Mouse (Mus musculus): ENCODE measurements around the gene Umad1. TPM values are rescaled to one million over a fixed set of nuclear protein-coding genes. Genes with fewer than 3 reads are reported as not detected.

Umad1 gene
- polyA plus RNA-seq, 1 experiment from 2014 or later, result 24.0 TPM

DNA sequence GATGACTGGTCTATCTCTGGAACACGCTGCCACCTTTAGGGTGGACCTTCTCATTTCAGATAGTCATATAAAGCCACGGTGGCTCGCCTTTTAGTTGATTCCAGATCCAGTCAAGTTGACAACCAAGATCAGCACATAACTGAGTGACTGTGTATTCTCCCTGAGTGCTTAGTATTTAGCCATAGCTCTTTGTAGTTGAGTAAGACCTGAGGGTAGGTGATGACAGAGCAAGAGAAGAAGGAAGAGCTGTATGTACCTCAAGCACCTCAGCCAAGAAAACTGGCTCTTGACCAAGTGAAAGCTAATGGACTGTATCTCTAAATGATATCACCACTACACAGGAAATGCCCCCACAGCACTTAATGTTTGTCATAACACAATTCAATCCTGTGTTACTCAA, 182.7 kb downstream of the Umad1 start:
- 91% methylated on average over 3 of the region's 3 CpGs for WGBS
- Histone ChIP-seq H3K9me3 (ENCODE audit: control insufficient read depth) (no peaks in the 10 kb centered on the region), H3K27ac (ENCODE audit: low read depth, low read length) (no peak overlapping the region), H3K9ac (ENCODE audit: low read depth, low read length) (no peak overlapping the region), H3K4me1 (replicated peaks; ENCODE audit: control insufficient read depth, insufficient read depth, low read length) (no peaks in the 10 kb centered on the region), H3K4me3 (ENCODE audit: low read depth, low read length) (no peak overlapping the region), H3K27me3 (replicated peaks; ENCODE audit: control insufficient read depth, insufficient read depth, low read length) (no peaks in the 10 kb centered on the region), H3K4me2 (replicated peaks; ENCODE audit: low read depth) (no peak overlapping the region), H3K36me3 (ENCODE audit: control insufficient read depth, insufficient read depth) (no peaks in the 10 kb centered on the region)
- no peak for TF ChIP-seq CTCF (IDR thresholded peaks at IDR 0.05; ENCODE audit: low read depth)
- ATAC-seq, result no peak

DNA sequence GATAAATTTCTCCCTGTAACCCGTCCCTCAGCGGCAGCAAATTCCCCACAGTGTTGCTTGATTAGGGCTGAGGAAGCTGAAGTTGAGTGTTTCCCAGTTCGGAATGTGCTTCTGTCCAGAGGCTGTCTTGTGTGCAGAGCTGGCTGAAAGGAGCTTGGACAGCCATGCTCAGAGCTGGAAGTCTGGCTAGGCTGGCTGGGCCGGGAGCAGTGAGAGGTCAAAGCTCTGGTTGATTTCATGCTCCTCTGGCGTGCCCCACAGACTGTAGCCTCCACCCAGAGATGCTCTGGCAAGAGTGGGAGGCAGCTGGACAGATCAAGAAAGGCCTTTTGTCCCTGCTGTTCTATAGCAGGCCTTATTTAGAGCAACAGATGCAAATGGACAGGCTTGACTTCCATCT, 187.7 kb downstream of the Umad1 start:
- H3K9ac ChIP-seq (ENCODE audit: low read depth, low read length), result no peak overlapping the region
- no peaks in the 10 kb centered on the region for H3K4me1 ChIP-seq (replicated peaks; ENCODE audit: control insufficient read depth, insufficient read depth, low read length)
- H3K27ac ChIP-seq (ENCODE audit: low read depth, low read length), result no peak overlapping the region
- TF ChIP-seq CTCF (IDR thresholded peaks at IDR 0.05; ENCODE audit: low read depth), result no peak
- H3K4me2 ChIP-seq (replicated peaks; ENCODE audit: low read depth), result no peak overlapping the region
- H3K4me3 ChIP-seq (ENCODE audit: low read depth, low read length), result no peak overlapping the region
- no peak for ATAC-seq
- H3K36me3 ChIP-seq (ENCODE audit: control insufficient read depth, insufficient read depth), result no peaks in the 10 kb centered on the region
- H3K27me3 ChIP-seq (replicated peaks; ENCODE audit: control insufficient read depth, insufficient read depth, low read length), result no peaks in the 10 kb centered on the region
- no peaks in the 10 kb centered on the region for H3K9me3 ChIP-seq (ENCODE audit: control insufficient read depth)
- 44% methylated on average over 5 of the region's 5 CpGs for WGBS

DNA sequence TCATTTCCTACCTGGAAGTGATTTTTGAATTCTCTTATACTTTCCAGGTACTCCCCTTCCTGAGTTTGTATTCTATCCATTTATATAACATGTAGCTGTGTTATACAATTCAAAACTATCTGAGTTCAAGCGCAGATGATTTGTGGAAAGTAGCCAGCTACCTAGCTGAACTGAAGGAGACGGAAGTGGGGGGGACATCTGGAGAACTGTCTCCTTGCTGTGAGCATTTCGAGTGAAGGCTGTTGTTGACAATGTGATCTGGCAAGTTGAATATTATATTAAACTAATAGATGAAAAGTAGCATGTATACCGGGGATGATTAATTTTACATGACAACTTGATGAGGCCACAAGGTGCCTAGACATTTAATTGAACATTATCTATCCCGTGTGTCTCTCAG, 196.5 kb downstream of the Umad1 start:
- no peaks in the 10 kb centered on the region for H3K36me3 ChIP-seq (ENCODE audit: control insufficient read depth, insufficient read depth)
- H3K4me3 ChIP-seq (ENCODE audit: low read depth, low read length), result no peak overlapping the region
- no peak for ATAC-seq
- H3K9ac ChIP-seq (ENCODE audit: low read depth, low read length), result no peak overlapping the region
- no peaks in the 10 kb centered on the region for H3K9me3 ChIP-seq (ENCODE audit: control insufficient read depth)
- H3K4me1 ChIP-seq (replicated peaks; ENCODE audit: control insufficient read depth, insufficient read depth, low read length), result no peaks in the 10 kb centered on the region
- H3K27ac ChIP-seq (ENCODE audit: low read depth, low read length), result no peak overlapping the region
- H3K4me2 ChIP-seq (replicated peaks; ENCODE audit: low read depth), result no peak overlapping the region
- no peak for TF ChIP-seq CTCF (IDR thresholded peaks at IDR 0.05; ENCODE audit: low read depth)
- no peaks in the 10 kb centered on the region for H3K27me3 ChIP-seq (replicated peaks; ENCODE audit: control insufficient read depth, insufficient read depth, low read length)
- 85% methylated on average over 5 of the region's 5 CpGs for WGBS

DNA sequence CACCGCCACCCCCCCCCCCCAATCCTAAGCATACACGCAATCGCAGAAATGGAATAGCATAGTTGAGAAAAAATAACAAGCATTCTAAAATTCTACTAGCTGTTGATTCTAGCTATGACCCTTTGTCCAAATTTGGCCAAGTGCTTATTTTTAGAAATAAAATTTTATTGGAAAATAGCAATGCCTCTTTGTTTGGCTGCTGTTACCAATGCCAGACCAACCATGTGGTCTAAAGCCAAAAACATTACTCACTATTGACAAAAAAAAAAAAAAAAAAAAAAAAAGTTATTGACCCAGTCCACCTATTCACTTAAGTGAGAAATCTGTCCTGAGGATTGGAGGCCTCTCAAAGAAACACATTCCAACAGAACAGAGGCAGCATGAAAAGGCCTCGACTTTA, 199.5 kb downstream of the Umad1 start:
- Histone ChIP-seq H3K9ac (ENCODE audit: low read depth, low read length) (no peak overlapping the region), H3K4me3 (ENCODE audit: low read depth, low read length) (no peak overlapping the region), H3K36me3 (ENCODE audit: control insufficient read depth, insufficient read depth) (no peaks in the 10 kb centered on the region), H3K4me1 (replicated peaks; ENCODE audit: control insufficient read depth, insufficient read depth, low read length) (no peaks in the 10 kb centered on the region), H3K27me3 (replicated peaks; ENCODE audit: control insufficient read depth, insufficient read depth, low read length) (no peaks in the 10 kb centered on the region), H3K4me2 (replicated peaks; ENCODE audit: low read depth) (no peak overlapping the region), H3K27ac (ENCODE audit: low read depth, low read length) (no peak overlapping the region), H3K9me3 (ENCODE audit: control insufficient read depth) (no peaks in the 10 kb centered on the region)
- no peak for TF ChIP-seq CTCF (IDR thresholded peaks at IDR 0.05; ENCODE audit: low read depth)
- ATAC-seq, result no peak
- 94% methylated on average over 4 of the region's 4 CpGs for WGBS

DNA sequence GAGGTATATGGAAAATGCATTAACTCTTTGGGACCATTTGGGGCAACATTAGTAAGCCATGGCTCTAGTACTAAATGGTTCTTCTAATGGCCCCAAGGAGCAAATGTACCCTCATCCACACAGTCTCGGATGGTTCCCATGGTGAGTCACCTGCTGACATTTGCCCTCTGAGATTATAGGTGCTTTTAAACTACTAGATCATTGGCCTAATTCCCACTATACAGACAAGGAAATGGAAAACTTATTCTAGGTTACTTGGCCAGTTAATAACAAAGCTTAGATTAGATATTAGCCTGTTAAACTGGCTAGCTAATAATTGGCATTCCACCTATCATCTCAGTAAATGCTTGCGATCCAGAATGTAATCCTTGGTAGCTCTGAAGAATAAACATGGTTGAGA, 203.4 kb downstream of the Umad1 start:
- 39% methylated on average over 2 of the region's 2 CpGs for WGBS
- Histone ChIP-seq H3K4me1 (replicated peaks; ENCODE audit: control insufficient read depth, insufficient read depth, low read length) (no peaks in the 10 kb centered on the region), H3K9me3 (ENCODE audit: control insufficient read depth) (no peaks in the 10 kb centered on the region), H3K9ac (ENCODE audit: low read depth, low read length) (no peak overlapping the region), H3K36me3 (ENCODE audit: control insufficient read depth, insufficient read depth) (no peaks in the 10 kb centered on the region), H3K4me3 (ENCODE audit: low read depth, low read length) (no peak overlapping the region), H3K27ac (ENCODE audit: low read depth, low read length) (no peak overlapping the region), H3K27me3 (replicated peaks; ENCODE audit: control insufficient read depth, insufficient read depth, low read length) (no peaks in the 10 kb centered on the region), H3K4me2 (replicated peaks; ENCODE audit: low read depth) (no peak overlapping the region)
- ATAC-seq, result peak; percentile 79
- no peak for TF ChIP-seq CTCF (IDR thresholded peaks at IDR 0.05; ENCODE audit: low read depth)

DNA sequence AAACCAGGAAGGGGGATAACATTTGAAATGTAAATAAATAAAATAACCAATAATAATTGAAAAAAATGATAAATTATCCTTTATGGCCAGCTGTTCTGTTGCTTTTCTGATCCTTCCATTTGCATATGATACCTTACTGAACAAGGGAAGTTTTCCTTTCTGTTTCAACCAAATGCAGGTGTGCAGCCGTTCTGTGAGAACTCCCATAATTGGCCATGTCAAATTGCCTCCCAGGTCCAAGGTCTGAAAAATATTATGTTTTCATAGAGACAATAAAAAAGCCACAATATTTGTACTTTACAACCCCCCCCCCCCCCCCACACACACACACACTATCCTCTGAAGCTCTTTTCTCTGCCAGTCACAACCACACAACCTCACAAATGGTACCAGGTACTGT, 206.3 kb downstream of the Umad1 start:
- no peak overlapping the region for H3K4me3 ChIP-seq (ENCODE audit: low read depth, low read length)
- no peaks in the 10 kb centered on the region for H3K27me3 ChIP-seq (replicated peaks; ENCODE audit: control insufficient read depth, insufficient read depth, low read length)
- 33% methylated on average over 1 of the region's 1 CpGs for WGBS
- no peaks in the 10 kb centered on the region for H3K4me1 ChIP-seq (replicated peaks; ENCODE audit: control insufficient read depth, insufficient read depth, low read length)
- H3K9ac ChIP-seq (ENCODE audit: low read depth, low read length), result no peak overlapping the region
- no peaks in the 10 kb centered on the region for H3K9me3 ChIP-seq (ENCODE audit: control insufficient read depth)
- H3K4me2 ChIP-seq (replicated peaks; ENCODE audit: low read depth), result 0 out of 2 replicates have a peak overlapping the region, but pooled peaks have one; percentile 13
- H3K27ac ChIP-seq (ENCODE audit: low read depth, low read length), result peak overlapping the region; percentile 54; the same call in 1 of the 2 replicates
- TF ChIP-seq CTCF (IDR thresholded peaks at IDR 0.05; ENCODE audit: low read depth), result no peak
- no peaks in the 10 kb centered on the region for H3K36me3 ChIP-seq (ENCODE audit: control insufficient read depth, insufficient read depth)
- ATAC-seq, result peak; percentile 68

DNA sequence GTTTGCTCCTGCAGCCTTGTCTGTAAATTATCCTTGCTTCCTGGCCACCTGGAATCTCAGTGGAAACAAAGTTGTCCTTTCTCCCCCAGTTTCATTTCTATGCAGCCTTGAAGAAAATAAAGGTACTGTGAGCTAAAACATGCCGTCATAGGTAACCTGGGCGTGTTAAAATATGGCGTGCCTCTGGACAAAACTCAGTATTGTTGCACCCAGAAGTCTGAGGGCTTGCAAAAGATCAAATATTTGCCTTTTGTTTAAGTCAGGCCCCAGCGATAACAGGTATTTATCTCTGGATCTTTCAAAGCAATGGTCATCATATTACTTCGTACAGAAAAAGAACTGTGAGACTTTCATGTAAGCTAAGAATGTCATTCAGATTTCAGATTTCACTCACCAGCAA, 206.9 kb downstream of the Umad1 start:
- no peaks in the 10 kb centered on the region for H3K27me3 ChIP-seq (replicated peaks; ENCODE audit: control insufficient read depth, insufficient read depth, low read length)
- TF ChIP-seq CTCF (IDR thresholded peaks at IDR 0.05; ENCODE audit: low read depth), result no peak
- no peaks in the 10 kb centered on the region for H3K4me1 ChIP-seq (replicated peaks; ENCODE audit: control insufficient read depth, insufficient read depth, low read length)
- ATAC-seq, result peak; percentile 39; the same call in 1 of the 2 replicates
- no peak overlapping the region for H3K9ac ChIP-seq (ENCODE audit: low read depth, low read length)
- 42% methylated on average over 5 of the region's 5 CpGs for WGBS
- 0 out of 2 replicates have a peak overlapping the region, but pooled peaks have one; percentile 7 for H3K4me2 ChIP-seq (replicated peaks; ENCODE audit: low read depth)
- H3K27ac ChIP-seq (ENCODE audit: low read depth, low read length), result peak overlapping the region; percentile 54
- H3K9me3 ChIP-seq (ENCODE audit: control insufficient read depth), result no peaks in the 10 kb centered on the region
- H3K4me3 ChIP-seq (ENCODE audit: low read depth, low read length), result no peak overlapping the region
- H3K36me3 ChIP-seq (ENCODE audit: control insufficient read depth, insufficient read depth), result no peaks in the 10 kb centered on the region

All from intestine, postnatal 0 days (tissue).